Mouse (Mus musculus) heart, postnatal 4 days (tissue): Measurements from ENCODE around the gene Emc3. TPM values are rescaled to one million over a fixed set of nuclear protein-coding genes. Genes with fewer than 3 reads are reported as not detected.

Experiments
- DNase-seq: peaks from one replicate; pipeline ENCODE4 v3.0.0; 2021
- total RNA-seq, 2 experiments: library from RNA; stranded (reverse); gene quantifications; 2 replicates each; pipeline ENCODE4 v1.2.3; 2021

The Emc3 gene
- 10 to 100 TPM; 61.9 to 63.6 TPM for total RNA-seq

DNA sequence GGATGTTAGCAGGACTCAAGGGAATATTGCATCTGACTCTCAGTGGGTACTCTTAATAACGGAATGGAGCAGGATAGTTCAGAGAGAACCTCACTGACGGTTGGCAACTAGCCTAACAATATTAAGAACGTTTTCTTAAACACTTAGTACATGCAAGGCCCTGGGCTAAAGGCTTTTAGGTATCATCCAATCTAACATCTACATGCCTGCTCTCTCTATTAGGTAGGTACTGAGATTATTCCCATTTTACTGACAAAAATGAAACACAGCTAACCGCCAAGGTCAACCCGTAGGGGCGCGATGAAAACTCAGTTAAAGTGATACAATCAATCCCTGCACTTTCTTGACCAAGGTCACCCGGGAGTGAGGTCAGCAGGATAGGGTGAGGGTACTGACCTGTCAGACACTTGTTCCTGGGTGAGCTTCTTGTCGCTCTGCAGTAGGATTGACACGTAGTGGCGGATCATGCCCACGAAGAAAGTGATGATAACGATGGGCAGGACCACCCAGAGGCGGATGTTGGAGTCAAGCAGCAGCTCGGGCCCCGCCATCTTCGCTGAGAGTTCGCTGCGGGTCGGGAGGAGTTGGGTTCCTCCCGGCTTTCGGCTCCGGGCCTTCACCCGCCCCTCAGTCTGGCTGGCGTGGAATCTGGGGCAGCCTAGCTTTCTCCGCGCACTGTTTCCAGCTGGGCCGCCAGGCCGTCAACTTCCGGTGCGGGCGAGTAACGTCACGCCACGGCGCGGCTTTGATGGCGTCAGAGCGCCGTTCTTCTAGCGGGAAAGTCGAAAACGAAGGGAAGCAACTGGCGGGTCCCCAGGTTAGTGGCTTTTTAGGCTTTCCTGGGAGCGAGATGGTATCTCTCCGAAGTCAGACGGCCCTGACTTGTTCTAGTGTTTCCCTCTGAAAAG is at the start of gene Emc3, which contains the start of gene Fancd2:
TSS of gene Emc3 (minus strand) at position 721 of the 908 bp plus-strand sequence.
TSS of gene Fancd2 (plus strand) at position 751 of the 908 bp plus-strand sequence.
- peak; percentile 96 for DNase-seq

DNA sequence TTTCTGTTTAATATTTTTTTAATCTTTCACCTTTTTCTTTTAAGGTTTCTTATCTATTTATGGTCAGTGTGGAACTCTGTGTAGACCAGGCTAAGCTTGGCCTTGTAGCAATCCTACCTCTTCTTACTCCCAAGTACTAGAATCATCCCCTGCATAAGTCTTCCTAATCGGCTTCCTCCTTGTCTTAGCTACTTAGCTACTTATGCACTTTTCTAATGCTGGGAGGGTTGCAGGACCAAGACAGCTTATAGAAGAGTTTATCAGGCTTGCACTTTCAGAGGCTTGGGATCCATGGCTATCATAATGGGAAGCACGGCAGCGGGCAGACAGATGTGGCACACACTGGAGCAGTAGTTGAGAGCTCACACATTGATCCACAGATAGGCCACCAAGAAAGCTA is 47.9 kb upstream of the Emc3 start:
- no peak for DNase-seq

GRCm38 (mm10) chr6:113576044-113576443 is 44.6 kb upstream of the Emc3 start:
- DNase-seq, result no peak

- no peak for DNase-seq
These were observed 33.1 kb upstream of the Emc3 start for GRCm38 (mm10) chr6:113564557-113564956.

GRCm38 (mm10) chr6:113559736-113560135 is 28.3 kb upstream of the Emc3 start:
- no peak for DNase-seq

- no peak for DNase-seq
These were observed 12.5 kb upstream of the Emc3 start for GRCm38 (mm10) chr6:113543906-113544481.

GRCm38 (mm10) chr6:113541610-113542009 is 10.2 kb upstream of the Emc3 start:
- DNase-seq, result no peak

DNA sequence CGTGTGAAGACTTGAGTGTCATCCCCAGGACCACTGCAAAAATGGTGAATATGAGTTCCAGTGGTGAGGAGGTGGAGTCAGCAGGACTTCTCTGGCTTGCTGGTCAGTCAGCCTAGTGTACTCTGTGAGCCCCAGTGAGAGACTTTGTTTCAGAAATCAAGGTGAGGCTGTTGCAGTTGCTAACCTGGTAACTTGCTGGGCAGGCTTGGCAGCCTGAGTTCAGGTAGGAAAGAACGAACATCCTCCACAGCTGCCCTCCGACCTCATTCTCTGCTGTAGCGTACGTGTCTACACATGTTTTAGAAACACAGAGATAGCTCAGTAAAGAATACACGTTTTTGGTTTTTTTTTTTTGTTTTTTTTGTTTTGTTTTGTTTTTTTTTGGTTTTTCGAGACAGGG is 3.4 kb upstream of the Emc3 start:
- DNase-seq, result no peak

DNA sequence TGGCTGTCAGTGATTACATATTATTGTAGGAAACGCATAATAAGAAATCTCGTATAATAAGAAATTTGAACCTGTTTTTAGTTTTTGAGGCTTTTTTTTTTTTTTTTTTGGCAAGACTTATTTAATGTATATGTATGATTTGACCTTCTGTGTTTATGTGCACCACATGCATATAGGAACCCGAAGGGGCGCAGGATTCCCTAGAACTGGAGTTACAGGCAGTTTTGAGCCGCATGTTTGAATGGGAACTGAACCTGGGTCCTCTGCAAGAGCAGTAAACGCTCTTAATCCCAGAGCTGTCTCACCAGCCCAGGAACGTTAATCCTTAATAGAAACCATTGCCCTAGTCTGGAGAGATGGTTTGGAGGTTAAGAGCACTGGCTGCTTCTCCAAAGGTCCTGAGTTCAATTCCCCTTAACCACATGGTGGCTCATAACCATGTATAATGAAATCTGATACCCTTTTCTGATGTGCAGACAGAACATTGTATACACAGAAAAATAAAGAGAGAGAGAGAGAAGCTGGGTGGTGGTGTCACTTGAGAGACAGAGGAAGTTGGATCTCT is 470 bp upstream of the Emc3 start:
- DNase-seq, result no peak

GRCm38 (mm10) chr6:113523420-113523819 is 8.0 kb downstream of the Emc3 start:
- no peak for DNase-seq

DNA sequence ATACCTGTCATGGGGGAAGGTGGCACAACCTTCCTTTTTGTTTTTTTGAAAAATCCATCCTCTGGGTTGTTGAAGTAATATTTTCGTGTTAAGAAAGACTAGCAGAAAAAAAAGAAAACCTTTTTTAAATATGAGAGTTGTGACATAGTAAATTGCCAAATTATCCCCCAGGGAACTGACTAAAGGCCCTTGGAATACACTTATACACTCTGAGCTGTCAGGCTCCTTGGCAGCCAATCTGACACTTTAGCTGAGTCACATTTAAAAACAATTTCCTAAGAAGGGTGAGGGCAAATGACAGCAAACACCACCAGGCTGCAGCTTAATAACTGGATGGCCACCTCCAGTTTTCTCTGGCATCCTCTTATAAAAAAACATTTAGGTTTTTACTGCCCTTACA is 9.1 kb downstream of the Emc3 start:
- DNase-seq, result no peak

DNA sequence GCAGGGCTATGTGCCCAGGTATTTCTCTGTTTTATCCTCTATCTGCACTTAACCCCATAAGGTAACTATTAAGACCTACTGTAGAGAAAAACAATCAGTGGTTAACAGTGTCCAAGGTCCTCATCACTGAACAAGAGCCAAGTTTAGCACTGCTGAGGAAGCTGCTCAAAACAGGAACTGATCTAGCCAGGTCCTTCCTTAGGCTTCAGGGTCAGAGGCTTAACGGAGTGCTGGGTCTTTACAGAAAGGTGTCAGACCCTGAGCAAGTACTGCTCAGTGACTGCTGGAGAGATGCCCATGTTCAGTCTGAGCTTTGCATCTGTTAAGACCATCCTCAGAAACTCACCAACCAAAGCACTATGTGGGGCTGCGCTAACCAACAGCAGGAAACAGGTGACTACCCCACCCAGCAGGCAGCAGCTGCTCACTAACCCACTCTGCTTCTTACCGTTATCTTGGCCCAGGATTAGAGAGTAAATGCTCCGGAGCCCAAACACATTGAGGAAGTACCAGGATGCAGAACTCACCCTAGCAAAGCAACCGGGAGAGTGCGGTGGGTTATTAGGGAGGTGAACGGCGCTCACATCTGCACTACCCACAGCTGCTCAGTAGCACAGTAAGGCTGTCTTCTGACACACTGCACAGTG is 13.9 kb downstream of the Emc3 start:
- no peak for DNase-seq

DNA sequence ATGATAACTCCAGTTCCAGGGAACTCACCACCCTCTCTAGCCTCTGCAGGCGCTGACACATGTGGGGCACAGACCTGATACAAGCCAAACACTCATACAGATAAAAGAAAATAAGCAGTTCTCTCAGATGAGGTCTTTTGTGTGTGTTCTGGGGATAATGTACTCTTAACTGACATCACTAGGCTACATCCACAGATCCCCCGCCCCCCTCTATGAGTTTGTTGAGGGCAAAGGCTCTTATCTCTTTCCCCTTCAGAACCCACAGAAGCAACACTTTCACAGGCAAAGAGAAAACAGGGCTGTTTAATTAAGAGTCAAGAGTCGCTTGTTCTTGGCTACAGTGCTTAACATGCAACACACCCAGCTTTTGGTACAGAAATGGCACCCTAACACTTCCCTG is 16.9 kb downstream of the Emc3 start:
- no peak for DNase-seq

- no peak for DNase-seq
These were observed 17.5 kb downstream of the Emc3 start for GRCm38 (mm10) chr6:113513944-113514343.

DNA sequence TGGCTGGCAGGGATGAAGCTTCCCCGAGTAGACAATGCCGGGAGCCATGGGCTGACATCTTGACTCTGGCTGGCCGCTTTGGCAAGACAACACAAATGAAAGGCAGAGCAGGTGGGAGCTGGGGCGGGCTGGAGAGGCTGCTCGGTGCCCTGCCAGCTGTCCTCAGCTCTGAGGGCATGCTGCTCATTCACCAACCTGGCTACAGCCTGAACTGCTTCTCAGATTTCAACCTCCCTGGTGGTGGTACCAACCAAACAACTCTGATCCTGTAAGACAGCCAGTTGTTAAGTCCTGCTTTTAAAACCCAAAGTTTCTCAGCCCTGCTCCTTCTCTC is 22.5 kb downstream of the Emc3 start:
- no peak for DNase-seq

DNA sequence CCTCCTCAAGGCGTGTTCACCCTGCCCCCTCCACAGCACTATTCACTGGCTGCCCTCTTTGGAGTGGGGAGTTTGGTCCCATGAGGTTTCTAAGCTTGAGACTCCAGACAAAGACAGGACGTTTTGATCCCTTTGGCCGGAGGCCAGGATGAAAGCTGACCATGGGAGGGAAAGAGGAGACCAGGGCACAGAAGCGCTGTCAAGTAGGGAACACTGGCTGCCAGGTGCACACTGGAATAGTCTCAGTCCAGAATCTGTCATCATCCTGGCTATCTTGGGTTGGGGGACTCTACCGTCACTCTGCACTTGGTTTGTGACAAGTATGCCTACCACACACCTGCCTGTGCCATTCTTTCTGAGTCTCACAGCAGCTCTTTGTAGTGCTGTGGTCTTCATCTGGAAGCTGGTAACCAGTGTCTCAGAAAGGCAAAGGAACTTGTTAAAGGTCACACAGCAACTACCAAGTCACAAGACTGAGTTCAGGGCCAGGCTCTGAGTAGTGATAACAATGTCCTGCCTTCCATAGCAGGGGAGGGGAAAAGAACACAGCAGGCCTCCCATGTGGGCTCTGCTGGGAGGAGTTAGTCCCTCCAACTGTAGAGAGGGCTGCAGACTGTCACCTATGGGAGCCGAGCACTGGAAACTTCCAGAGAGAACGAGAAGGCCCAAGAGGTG is 23.0 kb downstream of the Emc3 start:
- DNase-seq, result peak; percentile 20

GRCm38 (mm10) chr6:113507130-113507529 is 24.3 kb downstream of the Emc3 start:
- DNase-seq, result no peak

- DNase-seq, result no peak
These were observed 25.8 kb downstream of the Emc3 start for GRCm38 (mm10) chr6:113505689-113506088.

DNA sequence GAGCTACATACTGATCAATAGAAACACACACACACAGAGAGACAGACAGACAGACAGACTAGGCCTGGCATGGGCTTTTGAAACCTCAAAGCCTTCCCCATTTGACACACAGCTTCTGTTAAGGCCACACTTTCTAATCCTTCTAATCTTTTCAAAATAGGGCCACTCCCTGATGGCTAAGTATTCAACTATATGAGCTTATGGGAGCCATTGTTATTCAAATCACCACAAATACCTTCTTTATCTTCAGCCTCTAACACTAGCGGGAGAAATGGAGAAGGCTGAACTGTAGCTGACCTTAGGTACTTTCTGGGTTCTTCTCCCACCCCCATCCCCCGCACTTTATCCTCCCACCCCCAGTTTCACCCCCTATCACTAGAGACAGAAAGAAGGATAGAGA is 28.7 kb downstream of the Emc3 start:
- DNase-seq, result no peak

GRCm38 (mm10) chr6:113501388-113502084 is 29.9 kb downstream of the Emc3 start, which contains the start of gene Prrt3:
Gene Prrt3, minus strand, starts transcription at chr6:113501931.
- DNase-seq, result no peak

- DNase-seq, result no peak
These were observed 32.1 kb downstream of the Emc3 start for GRCm38 (mm10) chr6:113499346-113499745.
